Mouse (Mus musculus): Measurements from ENCODE around the gene Cpa1. TPM values are rescaled to one million over a fixed set of nuclear protein-coding genes. Genes with fewer than 3 reads are reported as not detected.

The Cpa1 gene
- 0.38 TPM in 2 replicates for polyA plus RNA-seq (2016; fragmentation: Nextera tagmentation; extraction: Ambion mirVana)

GRCm38 (mm10) chr6:30638674-30639268, at the start of gene Cpa1:
Cpa1 (plus strand) TSS chr6:30639218.
- Histone ChIP-seq H3K27ac (peak within 1 kb of the TSS; percentile 81), H3K9me3 (replicated peaks) (no peaks in the 10 kb centered on the region), H3K4me1 (peaks cover 46% of the 10 kb centered on the region), H3K27me3 (ENCODE audit: low read depth, poor library complexity, severe bottlenecking) (no peaks in the 10 kb centered on the region), H3K36me3 (0 out of 2 replicates have a peak, but pooled peaks cover 3% of the 10 kb centered on the region), H3K4me3 (no peak within 1 kb of the TSS)
- DNase-seq (ENCODE audit: low spot score): no peak
- 86% methylated on average over 5 of the region's 5 CpGs for WGBS

GRCm38 (mm10) chr6:30589819-30590218, 49.2 kb upstream of the Cpa1 start:
- no peaks in the 10 kb centered on the region for H3K27me3 ChIP-seq (ENCODE audit: low read depth, poor library complexity, severe bottlenecking)
- peaks cover 55% of the 10 kb centered on the region for H3K4me1 ChIP-seq
- no peaks in the 10 kb centered on the region for H3K36me3 ChIP-seq
- 13% methylated on average over 2 of the region's 2 CpGs for WGBS
- DNase-seq (ENCODE audit: low spot score): no peak
- H3K27ac ChIP-seq: peak overlapping the region; percentile 77
- H3K4me3 ChIP-seq: no peak overlapping the region
- H3K9me3 ChIP-seq (replicated peaks): no peaks in the 10 kb centered on the region

GRCm38 (mm10) chr6:30591851-30592404, 47.1 kb upstream of the Cpa1 start:
- DNase-seq (ENCODE audit: low spot score): peak; percentile 60
- Histone ChIP-seq H3K27ac (peak overlapping the region; percentile 63), H3K27me3 (ENCODE audit: low read depth, poor library complexity, severe bottlenecking) (no peaks in the 10 kb centered on the region), H3K4me3 (no peak overlapping the region), H3K4me1 (peaks cover 72% of the 10 kb centered on the region), H3K9me3 (replicated peaks) (no peaks in the 10 kb centered on the region), H3K36me3 (no peaks in the 10 kb centered on the region)
- WGBS: 8% methylated on average over 5 of the region's 5 CpGs

GRCm38 (mm10) chr6:30592417-30592974, 46.5 kb upstream of the Cpa1 start:
- WGBS: 55% methylated on average over 10 of the region's 10 CpGs
- DNase-seq (ENCODE audit: low spot score): no peak
- Histone ChIP-seq H3K27me3 (ENCODE audit: low read depth, poor library complexity, severe bottlenecking) (no peaks in the 10 kb centered on the region), H3K36me3 (no peaks in the 10 kb centered on the region), H3K9me3 (replicated peaks) (no peaks in the 10 kb centered on the region), H3K27ac (peak overlapping the region; percentile 63), H3K4me3 (no peak overlapping the region), H3K4me1 (peaks cover 72% of the 10 kb centered on the region)

- peak overlapping the region; percentile 53 for H3K27ac ChIP-seq
- no peaks in the 10 kb centered on the region for H3K27me3 ChIP-seq (ENCODE audit: low read depth, poor library complexity, severe bottlenecking)
- no peaks in the 10 kb centered on the region for H3K9me3 ChIP-seq (replicated peaks)
- no peaks in the 10 kb centered on the region for H3K36me3 ChIP-seq
- DNase-seq (ENCODE audit: low spot score): no peak
- H3K4me3 ChIP-seq: no peak overlapping the region
- WGBS: 56% methylated on average over 7 of the region's 7 CpGs
- peaks cover 76% of the 10 kb centered on the region for H3K4me1 ChIP-seq
Observed at GRCm38 (mm10) chr6:30594364-30594763, 44.7 kb upstream of the Cpa1 start.

- Histone ChIP-seq H3K4me1 (peaks cover 65% of the 10 kb centered on the region), H3K9me3 (replicated peaks) (no peaks in the 10 kb centered on the region), H3K4me3 (no peak overlapping the region), H3K36me3 (no peaks in the 10 kb centered on the region), H3K27me3 (ENCODE audit: low read depth, poor library complexity, severe bottlenecking) (no peaks in the 10 kb centered on the region), H3K27ac (peak overlapping the region; percentile 71)
- DNase-seq (ENCODE audit: low spot score): no peak
- WGBS: 86% methylated on average over 8 of the region's 8 CpGs
Observed at GRCm38 (mm10) chr6:30596230-30596898, 42.7 kb upstream of the Cpa1 start.

- Histone ChIP-seq H3K27ac (0 out of 2 replicates have a peak overlapping the region, but pooled peaks have one; percentile 19), H3K36me3 (no peaks in the 10 kb centered on the region), H3K4me3 (no peak overlapping the region), H3K27me3 (ENCODE audit: low read depth, poor library complexity, severe bottlenecking) (no peaks in the 10 kb centered on the region), H3K9me3 (replicated peaks) (no peaks in the 10 kb centered on the region), H3K4me1 (peaks cover 60% of the 10 kb centered on the region)
- DNase-seq (ENCODE audit: low spot score): no peak
- 52% methylated on average over 3 of the region's 3 CpGs for WGBS
Observed at GRCm38 (mm10) chr6:30600033-30600432, 39.0 kb upstream of the Cpa1 start.

- WGBS: 90% methylated on average over 1 of the region's 1 CpGs
- H3K27ac ChIP-seq: no peak overlapping the region
Observed at GRCm38 (mm10) chr6:30600995-30601394, 38.0 kb upstream of the Cpa1 start.

GRCm38 (mm10) chr6:30604342-30604867, 34.6 kb upstream of the Cpa1 start:
- no peaks in the 10 kb centered on the region for H3K9me3 ChIP-seq (replicated peaks)
- H3K27ac ChIP-seq: peak overlapping the region; percentile 80
- H3K4me3 ChIP-seq: no peak overlapping the region
- H3K36me3 ChIP-seq: no peaks in the 10 kb centered on the region
- H3K27me3 ChIP-seq (ENCODE audit: low read depth, poor library complexity, severe bottlenecking): no peaks in the 10 kb centered on the region
- peak; percentile 59 for DNase-seq (ENCODE audit: low spot score)
- 28% methylated on average over 7 of the region's 7 CpGs for WGBS
- H3K4me1 ChIP-seq: peaks cover 48% of the 10 kb centered on the region

More at GRCm38 (mm10) chr6:30600995-30601394, 38.0 kb upstream of the Cpa1 start:
- no peaks in the 10 kb centered on the region for H3K9me3 ChIP-seq (replicated peaks)
- H3K4me3 ChIP-seq: no peak overlapping the region
- H3K27me3 ChIP-seq (ENCODE audit: low read depth, poor library complexity, severe bottlenecking): no peaks in the 10 kb centered on the region
- peaks cover 60% of the 10 kb centered on the region for H3K4me1 ChIP-seq
- DNase-seq (ENCODE audit: low spot score): no peak
- no peaks in the 10 kb centered on the region for H3K36me3 ChIP-seq

- Histone ChIP-seq H3K27ac (peak overlapping the region; percentile 80), H3K9me3 (replicated peaks) (no peaks in the 10 kb centered on the region), H3K36me3 (no peaks in the 10 kb centered on the region), H3K4me1 (peaks cover 43% of the 10 kb centered on the region), H3K4me3 (no peak overlapping the region), H3K27me3 (ENCODE audit: low read depth, poor library complexity, severe bottlenecking) (no peaks in the 10 kb centered on the region)
- 87% methylated on average over 4 of the region's 4 CpGs for WGBS
- no peak for DNase-seq (ENCODE audit: low spot score)
Observed at GRCm38 (mm10) chr6:30605111-30605510, 33.9 kb upstream of the Cpa1 start.

GRCm38 (mm10) chr6:30605672-30606071, 33.3 kb upstream of the Cpa1 start:
- Histone ChIP-seq H3K4me1 (peaks cover 43% of the 10 kb centered on the region), H3K27ac (peak overlapping the region; percentile 80), H3K9me3 (replicated peaks) (no peaks in the 10 kb centered on the region), H3K36me3 (no peaks in the 10 kb centered on the region), H3K27me3 (ENCODE audit: low read depth, poor library complexity, severe bottlenecking) (no peaks in the 10 kb centered on the region), H3K4me3 (no peak overlapping the region)
- WGBS: 85% methylated on average over 5 of the region's 5 CpGs
- no peak for DNase-seq (ENCODE audit: low spot score)

GRCm38 (mm10) chr6:30610710-30611109, 28.3 kb upstream of the Cpa1 start, which contains the start of gene Cpa5:
Cpa5 (plus strand) TSS chr6:30611010.
- no peaks in the 10 kb centered on the region for H3K36me3 ChIP-seq
- no peaks in the 10 kb centered on the region for H3K9me3 ChIP-seq (replicated peaks)
- WGBS: 96% methylated on average over 7 of the region's 7 CpGs
- no peak within 1 kb of the TSS for H3K4me3 ChIP-seq
- peaks cover 51% of the 10 kb centered on the region for H3K4me1 ChIP-seq
- H3K27me3 ChIP-seq (ENCODE audit: low read depth, poor library complexity, severe bottlenecking): no peaks in the 10 kb centered on the region
- H3K27ac ChIP-seq: peak within 1 kb of the TSS; percentile 83
- no peak for DNase-seq (ENCODE audit: low spot score)

- H3K4me1 ChIP-seq: peaks cover 51% of the 10 kb centered on the region
- peak overlapping the region; percentile 83 for H3K27ac ChIP-seq
- no peaks in the 10 kb centered on the region for H3K27me3 ChIP-seq (ENCODE audit: low read depth, poor library complexity, severe bottlenecking)
- WGBS: 76% methylated on average over 5 of the region's 5 CpGs
- no peaks in the 10 kb centered on the region for H3K36me3 ChIP-seq
- no peak overlapping the region for H3K4me3 ChIP-seq
- DNase-seq (ENCODE audit: low spot score): no peak
- no peaks in the 10 kb centered on the region for H3K9me3 ChIP-seq (replicated peaks)
Observed at GRCm38 (mm10) chr6:30611212-30611611, 27.8 kb upstream of the Cpa1 start.
